Comparison of ENCODE assay signal across 8 mouse cellular contexts in the genomic region with DNA sequence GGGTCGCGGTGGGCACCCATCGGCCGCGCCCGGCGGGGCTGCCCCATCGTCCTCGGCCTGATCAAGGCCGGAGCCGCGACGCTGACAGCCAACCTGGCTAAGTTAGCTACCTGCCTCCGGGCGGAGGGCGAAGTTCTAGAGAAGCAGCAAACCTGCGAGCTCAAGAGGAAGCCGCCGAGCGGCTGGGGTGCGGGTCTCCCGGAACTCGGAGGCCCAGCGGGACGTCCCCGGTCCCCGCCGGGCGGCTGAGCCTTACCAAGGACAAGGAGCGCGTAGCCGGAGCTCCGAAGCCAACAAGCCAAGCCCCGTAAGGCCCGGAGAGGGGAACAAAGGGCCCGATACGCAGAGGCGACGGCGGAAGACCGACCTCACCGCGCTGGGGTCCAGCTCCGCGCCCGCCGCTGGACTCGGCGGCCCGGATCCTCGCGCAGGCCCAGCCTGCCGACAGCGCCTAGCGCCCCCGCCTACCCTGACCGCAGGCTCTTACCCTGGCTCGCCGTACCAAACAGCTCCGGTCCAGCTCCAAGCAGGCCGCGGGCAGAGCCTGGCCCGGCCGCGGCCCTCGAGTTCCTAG. TPM values are rescaled to one million over a fixed set of nuclear protein-coding genes. Genes with fewer than 3 reads are reported as not detected.
A peak's percentile ranks its signal among the peaks of the same experiment; 100 is the strongest.
DNase-seq lines count a peak whose midpoint lies in the region; ATAC-seq lines count a peak whose summit lies in the region.

No protein-coding gene starts in this region.

- peak overlapping the region; percentile 63 for H3K4me2 ChIP-seq in embryonic facial prominence, embryonic 13.5 days
- H3K4me2 ChIP-seq in hindbrain, embryonic 15.5 days: peak overlapping the region; percentile 71
- H3K4me2 ChIP-seq in liver, embryonic 12.5 days: peak overlapping the region; percentile 71

- peak; percentile 76 for ATAC-seq in embryonic facial prominence, embryonic 13.5 days (ENCODE audit: insufficient number of reproducible peaks, insufficient read depth, low FRiP score, low TSS enrichment, low read depth)
- peak; percentile 16 for ATAC-seq in hindbrain, embryonic 15.5 days (ENCODE audit: low FRiP score, low read depth)
- ATAC-seq in liver, embryonic 12.5 days: peak; percentile 59

- H3K27me3 ChIP-seq in embryonic facial prominence, embryonic 13.5 days: no peaks in the 10 kb centered on the region
- H3K27me3 ChIP-seq in hindbrain, embryonic 15.5 days: no peaks in the 10 kb centered on the region
- H3K27me3 ChIP-seq in liver, embryonic 12.5 days (replicated peaks): no peaks in the 10 kb centered on the region

- peaks cover 19% of the 10 kb centered on the region for H3K36me3 ChIP-seq in embryonic facial prominence, embryonic 13.5 days
- H3K36me3 ChIP-seq in hindbrain, embryonic 15.5 days: peaks cover 3% of the 10 kb centered on the region; the same call in 1 of the 2 replicates
- H3K36me3 ChIP-seq in liver, embryonic 12.5 days: peaks cover 41% of the 10 kb centered on the region

- peak; percentile 62 for DNase-seq in cerebellum, adult 11-12 months
- no peak for DNase-seq in cerebellum, adult 9-10 months
- DNase-seq in CD8-positive naive resting alpha-beta T cell, adult 2 months (ENCODE audit: low read depth in 2 of 2, low spot score in 2 of 2): peak; percentile 64
- peak; percentile 82 for DNase-seq in naive thymus-derived CD4-positive, alpha-beta T cell, adult 2 months (ENCODE audit: low read depth)
- DNase-seq in thymus, postnatal 0 days (ENCODE audit: low spot score): peak; percentile 75

- H3K4me1 ChIP-seq in embryonic facial prominence, embryonic 13.5 days: peaks cover 12% of the 10 kb centered on the region
- peaks cover 25% of the 10 kb centered on the region for H3K4me1 ChIP-seq in hindbrain, embryonic 15.5 days (replicated peaks)
- H3K4me1 ChIP-seq in liver, embryonic 12.5 days: peaks cover 49% of the 10 kb centered on the region

- peak overlapping the region; percentile 98 for H3K27ac ChIP-seq in embryonic facial prominence, embryonic 13.5 days
- H3K27ac ChIP-seq in hindbrain, embryonic 15.5 days (replicated peaks): peak overlapping the region; percentile 97
- H3K27ac ChIP-seq in liver, embryonic 12.5 days: peak overlapping the region; percentile 100

- peak overlapping the region; percentile 94 for H3K4me3 ChIP-seq in embryonic facial prominence, embryonic 13.5 days
- peak overlapping the region; percentile 97 for H3K4me3 ChIP-seq in hindbrain, embryonic 15.5 days
- peak overlapping the region; percentile 95 for H3K4me3 ChIP-seq in liver, embryonic 12.5 days

- peak overlapping the region; percentile 100 for H3K9ac ChIP-seq in embryonic facial prominence, embryonic 13.5 days
- peak overlapping the region; percentile 100 for H3K9ac ChIP-seq in hindbrain, embryonic 15.5 days
- peak overlapping the region; percentile 100 for H3K9ac ChIP-seq in liver, embryonic 12.5 days

- no peaks in the 10 kb centered on the region for H3K9me3 ChIP-seq in embryonic facial prominence, embryonic 13.5 days
- H3K9me3 ChIP-seq in hindbrain, embryonic 15.5 days: no peaks in the 10 kb centered on the region
- no peaks in the 10 kb centered on the region for H3K9me3 ChIP-seq in liver, embryonic 12.5 days (replicated peaks)

- WGBS in embryonic facial prominence, embryonic 13.5 days: under 1% methylated on average over 66 of the region's 66 CpGs
- WGBS in hindbrain, embryonic 15.5 days: under 1% methylated on average over 61 of the region's 66 CpGs
- under 1% methylated on average over 66 of the region's 66 CpGs for WGBS in liver, embryonic 12.5 days (ENCODE audit: insufficient replicate concordance)

RNA-seq across cellular contexts. Expression of gene Hectd1, which starts 0.5 kb away (rescaled TPM):
- 48.3 and 50.4 TPM in 2 replicates for polyA plus RNA-seq in embryonic facial prominence, embryonic 13.5 days (2015; fragmentation: Nextera tagmentation; extraction: Ambion mirVana)
- polyA plus RNA-seq in hindbrain, embryonic 15.5 days (2015; fragmentation: Nextera tagmentation; extraction: Ambion mirVana): 35.3 and 37.0 TPM in 2 replicates
- polyA plus RNA-seq in liver, embryonic 12.5 days (2016; fragmentation: Nextera tagmentation; extraction: Ambion mirVana): 48.0 and 48.4 TPM in 2 replicates
- polyA plus RNA-seq in thymus, postnatal 0 days (2015; fragmentation: Nextera tagmentation; extraction: Ambion mirVana): 36.7 and 50.8 TPM in 2 replicates

Comparison
In these comparisons a context has a peak if more than half of its experiments do, and no peak if none do; other contexts are left out.
1. ATAC-seq: peak in every context shown above with its lines; median percentile 76 in embryonic facial prominence, embryonic 13.5 days; 59 in liver, embryonic 12.5 days; 16 in hindbrain, embryonic 15.5 days.